Mouse (Mus musculus): ENCODE results near the gene Pex19. TPM values are rescaled to one million over a fixed set of nuclear protein-coding genes. Genes with fewer than 3 reads are reported as not detected.

Gene Pex19
- 67.5 TPM for polyA plus RNA-seq (2014; fragmentation: Illumina TruSeq; extraction: RNeasy Lipid Tissue Mini Kit (QIAGEN cat#74804))

DNA sequence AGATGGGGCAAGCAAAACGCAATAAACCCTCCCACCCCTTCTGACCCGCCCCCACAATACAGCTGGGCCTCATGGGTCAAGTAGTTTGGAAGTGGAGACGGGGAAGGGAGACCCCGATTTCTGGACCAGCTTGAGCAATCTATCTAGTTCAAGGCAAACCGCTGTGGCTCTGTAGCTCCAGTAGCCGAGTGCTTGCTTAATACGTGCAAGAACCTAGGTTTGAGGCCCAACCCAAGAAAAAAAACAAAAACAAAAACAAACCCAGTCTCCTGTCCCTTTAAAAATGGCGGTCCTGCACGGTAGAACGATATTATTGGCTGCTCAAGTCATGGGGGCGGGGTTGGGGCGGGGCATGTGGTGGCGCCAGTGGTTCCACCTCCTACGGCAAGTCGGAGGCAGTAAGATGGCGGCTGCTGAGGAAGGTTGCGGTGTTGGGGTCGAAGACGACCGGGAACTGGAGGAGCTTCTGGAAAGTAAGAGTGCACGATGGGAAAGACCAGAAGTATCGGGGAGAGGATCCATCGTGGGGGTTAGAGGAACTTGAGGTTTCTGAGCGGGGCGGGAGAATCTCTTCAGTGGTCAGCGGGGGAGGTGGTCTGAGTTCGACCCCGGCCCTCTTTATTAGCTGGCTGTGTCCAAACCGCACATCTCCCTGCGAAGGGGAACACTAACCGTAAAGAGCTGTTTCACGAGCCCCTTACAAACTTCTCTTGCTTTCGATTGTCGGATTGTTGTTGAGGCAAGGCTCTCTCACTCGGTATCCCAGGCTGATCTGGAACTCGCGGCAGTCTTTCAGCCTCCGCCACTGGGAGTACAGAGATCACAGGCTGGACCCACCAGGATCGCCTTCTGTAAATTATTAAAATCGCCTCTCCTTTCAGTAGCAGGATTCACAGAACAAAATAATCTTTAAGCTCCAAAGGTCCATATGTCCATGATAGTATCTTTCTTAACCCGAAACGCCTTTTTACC is at the start of gene Pex19:
Gene Pex19 (plus strand): TSS at position 380 of the 972 bp plus-strand sequence.

DNA sequence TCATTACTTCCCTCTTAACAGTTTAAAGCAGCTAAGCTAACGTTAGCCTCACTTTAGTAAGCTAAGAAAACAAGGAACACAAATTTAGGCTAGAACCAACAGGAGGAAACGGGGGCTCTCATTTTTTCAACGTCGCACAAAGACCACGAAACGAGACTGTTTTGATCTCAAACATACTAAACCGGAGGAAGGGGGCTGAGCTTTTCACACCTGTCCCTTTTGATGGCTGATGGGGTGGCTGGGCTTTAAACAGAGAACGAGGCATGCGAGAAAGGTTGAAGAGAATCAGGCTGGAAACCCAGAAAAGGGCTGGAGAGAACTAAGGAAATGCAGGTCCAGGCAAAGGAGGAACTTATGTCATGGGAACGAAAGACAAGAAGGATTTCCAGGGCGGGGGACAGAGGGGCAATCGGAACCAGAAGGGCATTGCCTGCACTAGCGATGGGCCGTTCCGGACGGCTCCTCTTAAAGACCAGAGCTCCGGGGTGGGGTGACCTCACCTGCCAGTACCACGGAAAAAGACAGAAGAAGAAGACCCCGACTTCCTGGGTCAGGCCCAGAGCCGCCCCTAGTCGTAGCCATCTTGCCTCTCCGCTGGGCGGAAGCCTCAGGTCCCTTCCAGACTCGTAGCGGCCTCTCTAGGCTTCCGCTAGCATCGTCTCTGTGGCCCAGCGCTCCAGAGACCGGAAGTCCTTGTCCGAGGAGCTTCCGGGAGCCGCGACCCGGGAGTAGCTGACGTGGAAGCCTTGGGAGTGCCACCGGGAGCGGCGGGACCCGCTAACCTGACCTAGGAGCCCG is 44.3 kb upstream of the Pex19 start, which contains the start of the genes Copa and Ncstn:
Gene Copa (plus strand): TSS at position 429 of the 798 bp plus-strand sequence.
Gene Ncstn (minus strand): TSS at position 695 of the 798 bp plus-strand sequence.

DNA sequence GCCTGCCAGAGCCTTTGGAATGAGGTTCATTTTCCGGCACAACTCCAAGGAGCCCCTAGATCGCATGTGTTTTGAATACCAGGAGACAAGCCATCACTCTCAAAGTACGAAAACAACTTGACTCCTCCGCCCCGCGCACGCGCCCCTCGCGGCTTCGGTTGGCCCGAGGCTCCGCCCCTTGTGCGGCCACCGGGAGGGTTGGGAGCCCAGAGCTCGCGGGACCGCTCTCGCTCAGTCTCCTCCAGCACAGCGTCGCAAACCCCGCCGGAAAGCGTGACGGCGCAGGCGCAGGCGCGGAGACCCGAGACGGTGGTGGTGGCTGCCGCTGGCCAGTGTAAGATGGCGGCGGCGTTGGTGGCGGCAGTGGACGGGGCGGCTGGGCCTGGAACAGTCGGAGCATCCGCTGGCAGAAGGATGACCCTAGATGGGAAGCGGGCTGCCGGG is 21.3 kb downstream of the Pex19 start, which contains the start of gene Dcaf8:
Gene Dcaf8 (plus strand): TSS at position 250 of the 444 bp plus-strand sequence.

Other genes with a start within 250 kb of the Pex19 start
- 0.80 TPM for gene Gm10521, start 231.1 kb upstream of the Pex19 start, polyA plus RNA-seq (2014; fragmentation: Illumina TruSeq; extraction: RNeasy Lipid Tissue Mini Kit (QIAGEN cat#74804))
- 1.0 TPM for gene Slamf6, start 209.2 kb upstream of the Pex19 start, polyA plus RNA-seq (2014; fragmentation: Illumina TruSeq; extraction: RNeasy Lipid Tissue Mini Kit (QIAGEN cat#74804))
- 8.0 TPM for gene Vangl2, start 98.3 kb upstream of the Pex19 start, polyA plus RNA-seq (2014; fragmentation: Illumina TruSeq; extraction: RNeasy Lipid Tissue Mini Kit (QIAGEN cat#74804))
- gene Nhlh1, start 69.2 kb upstream of the Pex19 start, polyA plus RNA-seq (2014; fragmentation: Illumina TruSeq; extraction: RNeasy Lipid Tissue Mini Kit (QIAGEN cat#74804)) = not detected
- 201 TPM for gene Copa, start 44.2 kb upstream of the Pex19 start, polyA plus RNA-seq (2014; fragmentation: Illumina TruSeq; extraction: RNeasy Lipid Tissue Mini Kit (QIAGEN cat#74804))
- gene Ncstn, start 44.0 kb upstream of the Pex19 start, polyA plus RNA-seq (2014; fragmentation: Illumina TruSeq; extraction: RNeasy Lipid Tissue Mini Kit (QIAGEN cat#74804)) = 21.3 TPM
- gene Dcaf8, start 21.3 kb downstream of the Pex19 start, polyA plus RNA-seq (2014; fragmentation: Illumina TruSeq; extraction: RNeasy Lipid Tissue Mini Kit (QIAGEN cat#74804)) = 106 TPM
- 70.2 TPM for gene Pea15a, start 80.0 kb downstream of the Pex19 start, polyA plus RNA-seq (2014; fragmentation: Illumina TruSeq; extraction: RNeasy Lipid Tissue Mini Kit (QIAGEN cat#74804))
- gene Casq1, start 93.1 kb downstream of the Pex19 start, polyA plus RNA-seq (2014; fragmentation: Illumina TruSeq; extraction: RNeasy Lipid Tissue Mini Kit (QIAGEN cat#74804)) = 0.68 TPM
- gene Atp1a4, start 131.7 kb downstream of the Pex19 start, polyA plus RNA-seq (2014; fragmentation: Illumina TruSeq; extraction: RNeasy Lipid Tissue Mini Kit (QIAGEN cat#74804)) = not detected
- gene Igsf8, start 134.9 kb downstream of the Pex19 start, polyA plus RNA-seq (2014; fragmentation: Illumina TruSeq; extraction: RNeasy Lipid Tissue Mini Kit (QIAGEN cat#74804)) = 0.97 TPM
- gene Atp1a2, start 171.3 kb downstream of the Pex19 start, polyA plus RNA-seq (2014; fragmentation: Illumina TruSeq; extraction: RNeasy Lipid Tissue Mini Kit (QIAGEN cat#74804)) = 7.5 TPM
- gene Kcnj9, start 202.6 kb downstream of the Pex19 start, polyA plus RNA-seq (2014; fragmentation: Illumina TruSeq; extraction: RNeasy Lipid Tissue Mini Kit (QIAGEN cat#74804)) = not detected
- 1.3 TPM for gene Kcnj10, start 214.5 kb downstream of the Pex19 start, polyA plus RNA-seq (2014; fragmentation: Illumina TruSeq; extraction: RNeasy Lipid Tissue Mini Kit (QIAGEN cat#74804))
- 26.4 TPM for gene Pigm, start 249.8 kb downstream of the Pex19 start, polyA plus RNA-seq (2014; fragmentation: Illumina TruSeq; extraction: RNeasy Lipid Tissue Mini Kit (QIAGEN cat#74804))

Data from ovary, adult 10 weeks (tissue).